Mouse (Mus musculus) kidney, postnatal 25 days (tissue): ENCODE results near the gene Crebl2.

Source experiments
- DNase-seq, 2 experiments: peaks; one replicate each; pipeline ENCODE4 v3.0.0; 2021; ENCODE audit warnings: mixed read lengths in 2 of 2

Gene Crebl2

GRCm38 (mm10) chr6:134876795-134877194 is 46.8 kb downstream of the Crebl2 start:
- peak; percentile 57 to 71 for DNase-seq

GRCm38 (mm10) chr6:134877276-134877675 is 47.3 kb downstream of the Crebl2 start:
- no peak for DNase-seq

- no peak for DNase-seq
Measured at GRCm38 (mm10) chr6:134877892-134878291, 47.9 kb downstream of the Crebl2 start.

GRCm38 (mm10) chr6:134879556-134879955 is 49.6 kb downstream of the Crebl2 start:
- DNase-seq: no peak

GRCm38 (mm10) chr6:134880046-134880445 is 50.1 kb downstream of the Crebl2 start:
- DNase-seq: no peak

- no peak for DNase-seq
Measured at GRCm38 (mm10) chr6:134883661-134884060, 53.7 kb downstream of the Crebl2 start.

GRCm38 (mm10) chr6:134885515-134885914 is 55.6 kb downstream of the Crebl2 start:
- DNase-seq: no peak

- DNase-seq: no peak
Measured at GRCm38 (mm10) chr6:134886475-134886874, 56.5 kb downstream of the Crebl2 start.

GRCm38 (mm10) chr6:134887008-134887407 is 57.1 kb downstream of the Crebl2 start:
- no peak for DNase-seq

- DNase-seq: peak in 1 of 2 experiments; percentile 21
Measured at GRCm38 (mm10) chr6:134887711-134888449, 57.9 kb downstream of the Crebl2 start.

- no peak for DNase-seq
Measured at GRCm38 (mm10) chr6:134888563-134889017, 58.6 kb downstream of the Crebl2 start.

GRCm38 (mm10) chr6:134889763-134890162 is 59.8 kb downstream of the Crebl2 start:
- no peak for DNase-seq

- no peak for DNase-seq
Measured at GRCm38 (mm10) chr6:134890436-134890835, 60.5 kb downstream of the Crebl2 start.

- DNase-seq: no peak
Measured at GRCm38 (mm10) chr6:134896570-134897436, 66.8 kb downstream of the Crebl2 start.

- peak; percentile 94 to 96 for DNase-seq
Measured at GRCm38 (mm10) chr6:134897443-134898094, 67.6 kb downstream of the Crebl2 start.

- peak; percentile 92 to 95 for DNase-seq
Measured at GRCm38 (mm10) chr6:134898095-134898965, 68.4 kb downstream of the Crebl2 start, which contains the start of gene Gpr19. Gpr19 (minus strand) TSS chr6:134898578.

- DNase-seq: no peak
Measured at GRCm38 (mm10) chr6:134903368-134903767, 73.4 kb downstream of the Crebl2 start.

GRCm38 (mm10) chr6:134903891-134904884 is 74.2 kb downstream of the Crebl2 start:
- no peak for DNase-seq

GRCm38 (mm10) chr6:134905811-134906210 is 75.9 kb downstream of the Crebl2 start:
- DNase-seq: no peak
